Mouse (Mus musculus) bone marrow macrophage, adult 2 months (primary cell): ENCODE measurements around the gene Nkx6-1. TPM values are rescaled to one million over a fixed set of nuclear protein-coding genes. Genes with fewer than 3 reads are reported as not detected.

Experiments used
- H3K27ac ChIP-seq: 2 replicates; pipeline ENCODE4 v1.5.1; 2012; ENCODE audit warnings: low read depth, low read length; ENCODE audit not compliant: insufficient read depth
- H3K4me1 ChIP-seq: 2 replicates; pipeline ENCODE4 v1.6.1; 2012; ENCODE audit warnings: low read length; ENCODE audit not compliant: control insufficient read depth, insufficient read depth
- H3K4me3 ChIP-seq: 2 replicates; pipeline ENCODE4 v1.5.1; 2012; ENCODE audit warnings: mild to moderate bottlenecking, low read length, moderate library complexity; ENCODE audit not compliant: insufficient read depth
- CTCF ChIP-seq: IDR thresholded peaks from 2 replicates; pipeline ENCODE4 v1.5.1; 2012; ENCODE audit warnings: low read depth, mild to moderate bottlenecking, low read length, moderate library complexity
- POLR2A ChIP-seq: IDR thresholded peaks from 2 replicates; pipeline ENCODE4 v1.6.1; 2012; ENCODE audit warnings: mild to moderate bottlenecking, low read depth, low read length, borderline replicate concordance
- polyA plus RNA-seq: library from polyadenylated mRNA; stranded (reverse); fragments of >200 nt; gene quantifications from 2 replicates; pipeline ENCODE4 v1.2.4, GENCODE M21; 2012; ENCODE audit not compliant: missing spikeins, insufficient read depth, insufficient read length

The Nkx6-1 gene
- polyA plus RNA-seq, 1 experiment = not detected

DNA sequence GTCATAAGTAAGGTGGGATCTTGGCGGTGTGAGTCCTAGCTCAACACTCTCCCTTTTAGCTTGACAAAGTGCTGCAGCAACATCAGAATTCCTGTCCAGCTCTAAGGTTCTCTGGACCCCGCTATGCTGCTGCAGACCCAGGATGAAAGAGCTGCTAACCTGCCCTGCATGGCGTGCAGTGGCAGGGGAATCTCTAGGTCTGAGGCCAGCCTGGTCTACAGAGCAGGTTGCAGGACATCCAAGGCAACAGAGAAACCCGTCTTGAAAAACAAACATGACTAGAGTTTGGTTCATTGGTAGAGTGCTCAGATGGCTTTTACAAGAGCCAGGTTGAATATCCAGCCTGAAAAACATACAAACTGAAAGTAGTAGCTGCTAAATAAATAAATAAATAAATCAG is 26.7 kb downstream of the Nkx6-1 start:
- no peak overlapping the region for H3K27ac ChIP-seq
- H3K4me1 ChIP-seq = no peaks in the 10 kb centered on the region
- TF ChIP-seq CTCF (no peak), POLR2A (no peak)
- H3K4me3 ChIP-seq = no peak overlapping the region

Other genes with a start within 250 kb of the Nkx6-1 start
- gene Cds1, start 100.1 kb upstream of the Nkx6-1 start, polyA plus RNA-seq = 13.6 and 14.4 TPM in 2 replicates